Mouse (Mus musculus): Measurements from ENCODE around the gene Nfix.
A peak's percentile ranks its signal among the peaks of the same experiment; 100 is the strongest.

The Nfix gene

DNA sequence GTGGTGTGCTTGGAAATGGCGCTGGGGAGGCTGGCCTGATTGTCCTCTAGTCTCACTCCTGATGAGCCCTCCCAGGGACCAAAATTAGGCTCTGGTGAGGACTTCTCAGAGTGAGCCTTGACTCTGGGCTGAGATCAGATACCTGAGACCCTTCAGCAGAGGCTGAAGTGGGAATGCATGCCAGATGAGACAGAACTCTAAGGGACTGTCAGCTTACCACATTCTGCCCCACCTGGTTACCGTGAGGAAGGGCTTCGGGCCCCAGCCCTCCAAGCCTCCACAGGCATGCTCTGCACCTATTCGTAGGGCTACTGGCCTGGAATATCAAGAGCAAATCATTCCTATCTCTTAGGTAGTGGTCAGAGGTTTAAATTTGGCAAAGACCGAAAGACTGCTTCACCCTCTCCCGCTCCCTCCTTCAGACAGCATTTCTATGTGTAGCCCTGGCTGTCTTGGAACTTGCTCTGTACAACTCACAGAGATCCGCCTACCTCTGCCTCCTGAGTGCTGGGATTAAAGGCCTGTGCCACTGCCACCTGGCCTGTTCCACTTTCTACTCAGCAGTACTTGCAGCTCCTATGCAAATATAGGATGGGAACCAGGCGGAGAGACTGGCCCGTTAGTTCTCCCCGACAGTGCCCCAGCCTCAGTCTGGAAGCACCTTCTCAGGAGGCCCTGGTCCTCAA is 61.3 kb downstream of the Nfix start:
- no peak for DNase-seq (ENCODE audit: low read depth, low spot score)

DNA sequence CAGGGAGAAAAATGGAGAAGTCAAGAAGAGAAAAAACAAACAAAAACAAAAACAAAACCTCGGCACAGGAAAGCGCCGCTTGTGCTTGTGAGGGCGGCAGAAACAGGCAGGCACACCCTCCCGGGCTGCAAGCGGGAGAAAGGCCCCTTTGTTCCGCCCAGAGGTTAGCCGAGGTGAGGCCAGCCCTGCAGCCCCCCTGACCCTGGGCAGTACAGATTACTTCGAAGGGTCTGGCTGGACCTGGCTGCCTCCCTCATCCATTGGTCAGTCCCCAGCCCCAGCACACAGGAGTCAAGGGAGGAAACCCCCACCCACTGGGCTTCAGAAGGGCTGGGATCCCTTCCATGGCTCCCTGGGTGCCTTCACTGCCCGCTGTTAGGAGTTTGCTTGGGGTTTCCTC is 61.9 kb downstream of the Nfix start:
- no peak for DNase-seq (ENCODE audit: low read depth, low spot score)

- DNase-seq (ENCODE audit: low read depth, low spot score): peak; percentile 77
These were observed 62.5 kb downstream of the Nfix start for GRCm38 (mm10) chr8:84737608-84738007.

GRCm38 (mm10) chr8:84736521-84736920 is 63.6 kb downstream of the Nfix start:
- no peak for DNase-seq (ENCODE audit: low read depth, low spot score)

DNA sequence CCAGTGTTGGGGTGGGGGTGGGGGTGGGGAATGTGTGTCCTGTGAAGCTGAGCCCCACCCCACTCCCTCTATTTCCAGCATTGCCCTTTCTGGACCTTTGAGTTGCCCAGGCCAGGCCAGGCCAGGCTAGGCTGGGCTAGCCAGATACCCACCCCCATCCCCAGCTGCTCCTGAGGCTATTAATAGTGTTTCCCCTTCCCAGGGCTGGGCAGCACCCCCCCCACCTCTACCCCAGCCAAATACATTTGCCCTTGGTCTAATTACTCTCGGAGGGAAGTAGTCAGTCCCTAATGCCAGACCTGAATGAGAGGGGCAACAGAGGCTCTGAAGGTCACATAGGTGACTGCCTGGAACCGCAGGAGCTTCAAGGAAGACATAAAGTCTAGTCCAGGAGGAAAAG is 64.5 kb downstream of the Nfix start:
- no peak for DNase-seq (ENCODE audit: low read depth, low spot score)

GRCm38 (mm10) chr8:84734680-84735079 is 65.5 kb downstream of the Nfix start:
- DNase-seq (ENCODE audit: low read depth, low spot score): no peak

DNA sequence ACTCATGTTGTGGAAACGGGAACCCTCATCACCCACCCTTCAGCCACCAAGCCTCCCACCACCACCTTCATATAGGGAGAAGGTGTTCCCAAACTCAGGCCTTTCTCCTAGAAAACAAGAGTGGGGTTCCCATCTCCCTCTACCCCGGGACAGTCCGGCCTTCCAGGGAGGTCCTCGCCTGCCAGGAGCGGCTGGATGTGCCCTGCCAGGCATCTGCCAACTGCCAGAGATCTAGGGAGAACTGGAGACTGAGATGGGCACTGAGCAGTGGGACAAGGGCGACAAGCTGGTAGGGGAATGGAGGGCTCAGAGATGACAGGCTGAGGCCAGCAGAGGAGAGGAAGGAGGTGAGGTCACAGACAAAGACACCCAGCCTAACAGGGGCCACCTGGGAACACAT is 66.2 kb downstream of the Nfix start:
- DNase-seq (ENCODE audit: low read depth, low spot score): no peak

GRCm38 (mm10) chr8:84732996-84733395 is 67.1 kb downstream of the Nfix start:
- DNase-seq (ENCODE audit: low read depth, low spot score): no peak

- no peak for DNase-seq (ENCODE audit: low read depth, low spot score)
These were observed 67.6 kb downstream of the Nfix start for GRCm38 (mm10) chr8:84732545-84732944.

DNA sequence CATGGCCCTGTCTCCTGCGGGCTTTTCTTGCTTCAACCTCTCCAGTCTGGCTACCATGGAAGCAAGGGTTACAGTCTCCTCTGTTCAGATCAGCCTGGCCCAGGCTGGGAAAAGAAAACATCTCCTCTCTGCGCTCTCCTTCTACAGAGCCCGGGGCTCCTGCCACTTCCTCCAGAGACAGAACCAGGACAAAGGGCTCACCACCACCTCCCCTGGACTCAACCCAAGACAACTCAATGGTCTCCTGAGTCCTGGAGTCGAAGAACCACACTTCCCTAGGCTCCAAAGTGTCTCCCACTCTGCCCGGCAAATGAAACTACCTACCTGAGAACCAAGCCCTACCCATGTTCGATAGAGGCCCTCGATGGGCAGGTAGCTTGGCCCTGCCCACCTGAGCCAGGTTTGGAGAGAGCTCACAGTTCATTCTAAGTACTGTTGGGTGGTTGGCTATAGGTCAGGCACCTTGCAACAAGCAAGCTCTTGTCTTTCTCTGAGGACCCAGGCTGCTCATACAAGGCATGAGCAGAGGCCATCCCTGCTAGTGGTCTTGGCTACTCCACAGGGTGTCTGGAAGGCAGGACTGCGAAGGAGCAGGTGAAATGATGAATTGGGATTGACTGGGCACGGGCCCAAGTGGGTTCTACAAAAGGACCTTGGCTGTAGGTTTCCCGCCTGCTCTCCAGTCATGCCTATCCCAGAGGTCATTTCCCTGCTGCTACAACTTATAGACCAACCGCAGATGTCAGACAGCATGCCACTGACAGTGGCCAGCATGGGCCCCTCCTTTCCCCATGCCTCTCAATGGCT is 68.6 kb downstream of the Nfix start:
- DNase-seq (ENCODE audit: low read depth, low spot score): no peak

GRCm38 (mm10) chr8:84730541-84731370 is 69.4 kb downstream of the Nfix start:
- no peak for DNase-seq (ENCODE audit: low read depth, low spot score)

- DNase-seq (ENCODE audit: low read depth, low spot score): no peak
These were observed 70.2 kb downstream of the Nfix start for GRCm38 (mm10) chr8:84729921-84730362.

DNA sequence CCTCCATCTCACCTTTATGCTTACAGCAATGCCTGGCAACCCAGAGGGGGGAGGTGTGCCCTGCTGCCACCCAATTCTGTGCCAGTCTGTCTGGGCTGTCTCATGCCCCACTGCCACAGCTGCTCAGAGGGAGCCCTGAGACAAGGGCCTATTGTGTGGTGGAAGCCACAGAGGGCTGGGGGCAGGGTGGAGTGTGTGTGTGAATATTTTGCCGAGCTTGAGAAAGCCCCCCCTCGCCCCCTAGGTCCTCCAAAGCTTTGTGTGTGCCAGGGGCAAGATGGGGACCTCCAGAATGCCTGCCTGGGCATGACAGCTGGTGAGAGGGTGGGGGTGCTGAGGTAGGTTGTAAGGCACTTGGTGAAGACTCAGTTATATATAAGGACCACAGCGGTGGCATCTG is 71.7 kb downstream of the Nfix start:
- DNase-seq (ENCODE audit: low read depth, low spot score): no peak

DNA sequence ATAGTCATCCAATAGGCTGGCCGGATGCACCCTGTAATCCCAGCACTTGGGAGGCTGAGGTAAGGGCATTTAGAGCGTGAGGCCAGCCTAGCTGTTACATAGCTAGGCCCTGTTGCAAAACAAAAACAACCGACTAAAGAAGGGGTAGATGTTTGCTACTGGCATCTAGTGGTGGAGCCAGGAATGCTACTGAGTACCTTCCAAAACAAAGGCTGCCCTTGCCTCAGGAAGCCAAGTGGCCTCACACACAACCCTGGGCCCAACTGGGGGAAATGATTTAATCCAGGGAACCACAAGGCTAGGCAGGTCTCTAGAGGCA is 74.2 kb downstream of the Nfix start:
- DNase-seq (ENCODE audit: low read depth, low spot score): no peak

DNA sequence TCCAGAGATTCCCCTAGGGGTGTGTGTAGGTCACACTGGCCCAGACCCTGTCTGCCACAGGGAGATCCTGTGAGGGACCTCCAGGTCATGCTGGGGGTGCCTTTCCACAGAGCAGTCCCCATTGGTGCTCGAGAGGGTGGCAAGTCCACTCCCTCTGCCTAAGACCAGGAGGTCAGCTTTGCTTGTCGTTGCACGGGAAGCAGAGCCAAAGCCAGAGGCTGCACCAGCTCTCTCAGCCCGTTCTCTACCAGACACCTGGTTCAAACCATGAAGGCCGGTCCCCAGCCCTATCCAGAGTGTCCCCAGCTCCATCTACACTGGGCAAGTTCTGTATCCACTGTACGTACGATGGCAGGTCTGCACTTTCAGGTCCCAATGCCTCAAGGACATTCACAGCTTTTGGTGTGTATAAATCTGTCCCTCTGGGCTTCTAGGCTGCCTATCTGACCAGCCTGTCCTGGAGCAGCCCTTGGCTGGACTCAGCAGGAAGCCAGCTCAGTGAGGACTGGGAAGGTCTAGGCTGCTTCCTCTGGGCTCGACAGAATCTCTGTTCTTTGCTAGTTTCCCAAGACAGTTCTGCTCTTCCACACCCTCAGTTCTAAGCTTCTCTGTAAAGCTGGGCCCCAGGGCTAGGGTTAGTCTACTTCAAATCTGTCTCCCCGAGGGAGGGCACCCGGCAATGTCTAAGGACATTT is 74.8 kb downstream of the Nfix start:
- DNase-seq (ENCODE audit: low read depth, low spot score): no peak

DNA sequence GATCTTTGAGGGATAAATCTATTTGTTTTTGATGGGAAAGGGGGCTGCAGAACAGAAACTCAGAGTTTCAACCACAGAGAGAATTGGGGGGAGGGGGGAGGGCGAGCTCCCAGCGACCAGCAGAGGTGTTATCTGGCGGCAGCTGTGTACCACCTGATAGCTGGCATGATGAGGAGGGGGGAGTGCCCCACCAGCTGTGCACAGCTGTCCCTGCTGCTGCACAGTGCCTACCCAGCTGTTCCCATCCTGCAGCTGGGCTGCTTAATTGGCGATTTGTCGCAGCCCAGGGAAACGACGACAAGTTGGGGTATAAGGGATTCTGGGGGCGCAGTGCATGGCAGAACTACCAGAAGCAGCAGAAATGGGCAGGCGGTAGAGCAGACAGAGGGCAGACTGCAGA is 75.5 kb downstream of the Nfix start:
- DNase-seq (ENCODE audit: low read depth, low spot score): no peak

DNA sequence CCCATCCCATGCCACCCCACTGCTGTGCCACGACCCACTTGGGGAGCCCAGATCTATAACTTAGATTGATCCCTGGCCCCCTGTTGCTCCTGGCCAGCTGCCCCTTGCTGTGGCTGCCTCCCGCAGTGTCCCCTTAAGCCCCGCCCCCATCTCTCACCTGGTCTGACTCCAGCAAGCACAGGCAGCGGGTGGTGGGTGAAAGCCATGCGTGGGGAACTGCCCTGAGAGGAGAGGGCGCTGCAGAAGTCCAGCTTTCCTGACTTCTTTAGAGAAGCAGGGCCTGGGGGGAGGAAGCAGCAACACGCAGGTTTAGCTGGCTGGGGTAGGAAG is 76.6 kb downstream of the Nfix start:
- no peak for DNase-seq (ENCODE audit: low read depth, low spot score)

- DNase-seq (ENCODE audit: low read depth, low spot score): no peak
These were observed 77.1 kb downstream of the Nfix start, which contains the start of gene G430095P16Rik for GRCm38 (mm10) chr8:84722850-84723570. G430095P16Rik (plus strand) TSS chr8:84723007.

DNA sequence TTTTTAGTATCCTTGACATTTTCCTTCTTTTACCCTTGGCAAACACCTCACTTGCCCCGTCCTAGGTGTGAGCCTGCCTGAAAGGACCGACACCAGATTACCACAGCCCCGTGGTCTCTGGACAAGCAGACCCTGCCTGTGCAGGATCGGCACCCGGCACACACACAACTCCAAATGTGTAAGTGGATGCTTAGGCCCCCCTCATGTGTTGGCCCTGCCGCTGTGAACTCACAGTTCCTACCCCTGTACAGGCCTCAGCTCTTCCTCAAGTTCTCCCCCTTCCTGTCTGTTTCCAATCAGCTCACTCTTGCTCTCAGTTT is 77.7 kb downstream of the Nfix start:
- DNase-seq (ENCODE audit: low read depth, low spot score): no peak

DNA sequence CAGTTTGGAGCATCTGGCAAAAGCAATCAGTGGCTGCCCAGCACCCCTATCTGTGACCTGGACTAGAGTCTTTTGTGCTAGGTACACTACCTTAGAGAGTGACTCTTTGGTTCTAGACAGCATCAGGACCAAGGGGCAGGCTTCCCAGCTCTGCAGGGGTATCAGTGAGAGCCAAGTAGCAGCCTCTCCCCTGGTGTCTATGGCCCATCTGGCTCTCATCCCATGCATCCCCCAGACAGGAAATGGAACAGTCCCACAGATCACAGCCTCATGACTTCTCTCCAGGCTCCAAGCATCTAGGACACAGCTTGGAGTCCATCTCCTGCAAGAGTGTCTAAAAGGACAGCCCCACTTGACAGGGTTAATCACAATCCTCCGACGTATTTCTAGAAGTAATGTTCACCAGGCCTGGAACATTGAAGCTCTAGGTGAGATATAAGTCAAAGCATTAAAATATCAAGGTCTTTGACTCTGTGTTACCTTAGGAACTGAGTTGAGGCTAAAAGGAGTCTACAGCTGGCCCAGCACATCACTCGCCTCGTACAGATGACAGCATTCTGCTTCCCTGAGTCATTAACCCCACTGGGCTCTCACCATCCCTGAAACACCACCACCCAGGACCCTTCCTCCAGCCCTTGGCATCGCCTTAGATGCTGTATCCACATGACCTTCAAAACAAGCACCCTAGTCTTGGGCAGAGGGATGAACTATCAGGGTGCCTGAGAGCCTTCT is 81.0 kb downstream of the Nfix start:
- DNase-seq (ENCODE audit: low read depth, low spot score): no peak

GRCm38 (mm10) chr8:84718476-84718875 is 81.7 kb downstream of the Nfix start:
- DNase-seq (ENCODE audit: low read depth, low spot score): no peak
